Mouse (Mus musculus) spleen, postnatal 14 days (tissue): ENCODE data around the gene Lin28a.
A peak's percentile ranks its signal among the peaks of the same experiment; 100 is the strongest.
"Not testable (repeated sequence)": the region's sequence is repeated elsewhere in the genome, so short reads cannot be mapped to it uniquely, and the experiment has no call there.

Source experiments
- DNase-seq, 2 experiments: peaks; one replicate each; pipeline ENCODE4 v3.0.0; 2021 to 2022; ENCODE audit warnings: low spot score in 2 of 2

The Lin28a gene

GRCm38 (mm10) chr4:134019210-134019609, 569 bp upstream of the Lin28a start:
- no peak for DNase-seq

DNA sequence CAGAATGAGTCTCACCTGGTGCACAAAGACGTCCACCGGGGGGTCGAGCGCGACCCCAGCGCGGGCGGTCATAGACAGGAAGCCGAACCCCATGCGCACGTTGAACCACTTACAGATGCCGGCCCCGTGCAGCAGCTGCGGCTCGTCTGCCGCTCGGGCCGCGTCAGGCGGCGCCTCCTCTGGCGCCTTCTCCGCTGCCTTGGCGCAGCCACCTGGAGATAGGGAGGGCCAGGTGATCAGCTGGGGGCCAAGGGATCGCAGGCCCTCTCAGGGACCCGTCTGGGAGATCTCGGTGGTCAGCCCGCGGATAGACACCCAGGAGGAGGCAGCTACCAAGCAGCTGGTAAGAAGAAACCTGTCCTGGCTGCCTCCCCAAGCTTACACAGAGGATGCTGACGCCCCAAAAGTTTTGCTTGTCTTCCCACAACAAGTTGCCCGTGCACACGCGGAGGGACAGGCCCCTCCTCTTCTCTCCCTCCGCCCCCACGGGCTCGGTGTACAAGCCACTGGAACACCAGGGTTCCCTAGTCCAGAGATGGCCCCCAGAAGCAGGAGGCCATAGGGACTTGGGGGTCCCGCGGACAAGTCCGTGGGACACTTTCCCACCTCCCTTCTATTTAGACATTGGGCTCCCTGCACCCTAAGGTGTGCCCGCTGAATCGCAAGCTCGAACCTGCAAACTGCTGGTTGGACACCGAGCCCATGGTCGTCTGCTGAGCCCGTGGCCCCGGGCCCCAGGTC, 433 bp downstream of the Lin28a start:
- no peak for DNase-seq

- DNase-seq: no peak
Observed at GRCm38 (mm10) chr4:134017201-134017865, 1.3 kb downstream of the Lin28a start.

- no peak for DNase-seq
Observed at GRCm38 (mm10) chr4:134016767-134017166, 1.9 kb downstream of the Lin28a start.

GRCm38 (mm10) chr4:134016208-134016607, 2.4 kb downstream of the Lin28a start:
- DNase-seq: no peak

DNA sequence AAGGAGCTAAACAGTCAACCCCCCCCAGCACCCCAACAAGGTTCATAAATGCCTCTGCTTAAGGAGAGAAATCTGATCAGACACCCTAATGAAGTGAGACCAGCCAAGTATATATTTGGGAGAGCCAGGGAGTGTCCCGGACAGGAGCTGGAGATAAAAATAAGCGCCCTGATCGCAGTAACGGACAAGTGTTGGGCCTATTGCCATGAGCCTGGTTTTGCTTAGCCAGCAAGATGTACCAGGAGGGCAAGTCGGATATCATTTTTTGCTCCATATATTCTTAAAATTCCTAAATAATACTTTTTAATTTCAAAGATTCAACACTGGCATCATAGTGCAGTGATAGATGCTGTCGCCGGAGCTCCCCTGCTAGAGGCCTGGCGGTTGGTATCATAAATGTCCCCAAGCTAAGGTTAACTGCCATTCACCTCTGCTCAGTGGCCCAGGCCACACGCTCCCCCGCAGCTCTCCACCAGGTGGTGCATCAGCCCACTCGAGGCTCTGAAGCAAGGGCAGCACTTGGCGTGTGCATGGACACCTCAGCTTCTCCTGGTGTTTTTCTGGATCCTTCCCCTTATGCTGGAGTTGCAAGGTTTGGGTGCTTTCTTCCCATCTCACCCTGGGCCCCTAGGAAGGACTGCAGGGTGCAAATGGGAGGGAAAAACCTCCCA, 5.6 kb downstream of the Lin28a start:
- peak in 1 of 2 experiments; percentile 16 for DNase-seq

- DNase-seq: no peak
Observed at GRCm38 (mm10) chr4:134011450-134012414, 6.9 kb downstream of the Lin28a start.

DNA sequence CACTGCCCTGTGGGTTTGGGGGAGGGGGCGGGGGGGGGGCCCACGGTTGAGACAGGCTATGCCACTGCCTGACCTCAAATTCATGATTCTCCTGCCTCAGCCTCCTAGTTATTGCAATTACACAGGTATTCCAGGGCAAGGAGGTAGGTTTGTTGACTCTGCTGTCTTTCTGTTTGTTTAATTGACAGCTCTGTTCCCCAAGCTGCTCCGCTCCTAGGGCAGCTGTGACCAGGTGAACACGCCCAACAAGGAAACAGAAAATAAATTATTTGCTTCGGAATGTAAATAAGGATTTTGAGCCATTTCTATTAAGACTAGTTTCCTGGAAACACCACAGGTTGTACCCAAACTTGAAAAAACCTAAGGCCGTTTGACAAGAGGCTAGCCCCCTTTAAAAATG, 8.9 kb downstream of the Lin28a start:
- DNase-seq: no peak

DNA sequence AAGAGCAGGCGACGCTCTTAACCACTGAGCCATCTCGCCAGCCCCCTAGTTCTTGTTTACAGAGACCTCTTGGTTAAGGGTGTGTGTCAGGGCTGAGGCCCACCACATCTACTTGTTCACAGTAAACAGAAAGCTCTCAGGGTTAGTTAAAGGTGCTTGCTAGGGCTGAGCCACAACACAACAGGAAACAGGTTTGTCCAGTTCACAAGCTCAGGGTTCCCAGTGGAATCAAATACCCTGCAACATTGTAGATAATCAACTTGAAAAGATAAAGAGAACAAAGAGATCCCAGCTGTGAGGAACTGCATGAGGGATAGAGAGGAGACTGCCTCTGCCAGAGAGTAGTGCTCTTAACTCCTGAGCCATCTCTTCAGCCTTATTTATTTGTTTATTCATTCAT, 11.8 kb downstream of the Lin28a start:
- no peak for DNase-seq

DNA sequence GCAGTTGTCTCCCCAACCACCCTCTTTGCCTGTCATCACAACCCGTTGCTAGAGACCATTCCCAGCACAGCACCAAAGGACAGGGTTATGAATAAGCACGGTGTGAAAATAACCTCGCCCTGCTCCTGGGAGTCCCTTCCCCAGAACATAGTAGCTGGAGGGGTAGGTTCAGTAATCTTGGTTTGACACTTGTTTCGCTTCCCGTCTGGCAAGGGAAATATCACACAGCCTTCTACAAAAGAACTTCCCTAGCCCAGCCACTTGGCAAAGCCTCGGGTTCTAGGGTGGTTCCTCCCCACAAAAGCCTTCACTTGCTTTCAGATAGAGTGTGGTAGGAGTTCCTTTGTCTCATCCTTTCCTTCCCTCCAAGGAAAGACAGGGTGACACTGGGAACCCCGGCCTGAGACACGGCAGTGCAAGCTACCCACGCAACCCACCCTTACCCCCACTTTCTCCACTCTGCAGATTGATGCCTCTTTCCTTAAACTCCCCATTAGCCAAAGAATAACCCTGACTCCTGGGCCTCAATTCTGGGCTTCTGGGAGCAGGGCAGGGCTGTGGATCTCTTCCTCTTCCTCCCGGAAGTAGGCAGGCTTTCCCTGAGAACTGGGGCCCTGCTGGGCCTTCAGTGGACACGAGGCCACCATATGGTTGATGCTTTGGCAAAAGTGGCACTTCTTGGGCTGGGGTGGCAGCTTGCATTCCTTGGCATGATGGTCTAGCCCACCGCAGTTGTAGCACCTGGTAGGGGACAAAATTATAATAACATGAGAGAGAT, 12.9 kb downstream of the Lin28a start:
- DNase-seq: no peak

GRCm38 (mm10) chr4:134002903-134003302, 15.7 kb downstream of the Lin28a start:
- no peak for DNase-seq

DNA sequence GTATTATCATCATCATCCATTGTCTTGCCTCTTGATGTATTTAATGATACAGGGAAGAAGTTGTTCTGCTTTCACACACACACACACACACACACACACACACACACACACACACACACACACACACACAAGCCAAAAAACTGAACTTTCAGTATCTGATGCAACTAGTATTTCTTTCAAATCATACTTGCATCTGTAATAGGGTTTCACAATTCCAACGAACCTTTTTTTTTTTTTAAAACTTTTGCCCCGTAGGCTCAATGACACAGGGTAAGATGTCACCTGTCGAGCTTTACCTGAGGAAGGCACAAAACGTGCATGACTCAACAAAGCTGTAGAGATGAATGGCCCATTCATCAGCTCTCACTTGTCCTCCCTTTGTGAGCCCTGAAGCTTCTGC, 16.4 kb downstream of the Lin28a start:
- DNase-seq: no peak

GRCm38 (mm10) chr4:134001710-134002109, 16.9 kb downstream of the Lin28a start:
- DNase-seq: no peak

GRCm38 (mm10) chr4:134000466-134001438, 17.9 kb downstream of the Lin28a start, which contains the start of gene Dhdds:
Gene Dhdds (minus strand): TSS chr4:134000918.
- DNase-seq: peak; percentile 90 to 94

GRCm38 (mm10) chr4:133994697-133995096, 23.9 kb downstream of the Lin28a start:
- no peak for DNase-seq

GRCm38 (mm10) chr4:133991087-133991660, 27.5 kb downstream of the Lin28a start:
- no peak for DNase-seq

- DNase-seq: no peak
Observed at GRCm38 (mm10) chr4:133990035-133990434, 28.6 kb downstream of the Lin28a start.

DNA sequence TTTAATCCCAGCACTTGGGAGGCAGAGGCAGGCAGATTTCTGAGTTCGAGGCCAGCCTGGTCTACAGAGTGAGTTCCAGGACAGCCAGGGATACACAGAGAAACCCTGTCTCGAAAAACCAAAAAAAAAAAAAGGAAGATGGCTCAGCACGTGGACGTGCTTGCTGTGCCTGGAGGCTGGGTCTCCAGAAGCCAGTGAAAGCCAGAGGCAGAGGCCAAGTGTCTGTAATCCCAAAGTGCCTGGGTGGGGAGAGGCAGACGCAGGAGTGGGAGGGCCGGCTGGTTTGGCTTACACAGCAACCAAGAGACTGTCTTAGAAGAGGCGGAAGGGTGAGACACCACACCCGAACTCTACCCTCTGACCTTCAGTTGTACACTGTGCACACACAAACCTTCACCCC, 30.4 kb downstream of the Lin28a start:
- DNase-seq: not testable (repeated sequence)

DNA sequence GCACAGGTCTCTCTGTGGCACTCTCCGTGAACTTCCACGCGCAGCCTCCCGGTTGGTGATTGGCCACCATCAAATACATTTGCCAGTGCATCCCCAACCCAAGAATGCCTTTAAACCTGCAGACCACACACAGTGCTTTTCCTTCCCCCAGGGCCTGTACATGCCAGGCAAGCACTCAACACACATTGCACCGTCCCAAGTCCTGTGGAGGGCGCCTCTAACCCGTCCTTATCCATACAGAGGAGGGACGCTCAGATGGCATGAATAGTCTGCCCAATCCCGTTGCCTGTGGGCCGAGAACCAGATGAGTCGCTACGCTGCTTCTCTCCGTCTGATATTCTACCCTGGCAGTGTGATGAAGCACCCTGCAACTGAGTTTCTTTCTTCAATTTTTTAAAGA, 35.7 kb downstream of the Lin28a start:
- DNase-seq: no peak
